Mouse (Mus musculus): Measurements from ENCODE around the gene Wfdc15b. TPM values are rescaled to one million over a fixed set of nuclear protein-coding genes. Genes with fewer than 3 reads are reported as not detected.
"Not testable (repeated sequence)": the region's sequence is repeated elsewhere in the genome, so short reads cannot be mapped to it uniquely, and the experiment has no call there.

Gene Wfdc15b
- total RNA-seq (2021): not detected

DNA sequence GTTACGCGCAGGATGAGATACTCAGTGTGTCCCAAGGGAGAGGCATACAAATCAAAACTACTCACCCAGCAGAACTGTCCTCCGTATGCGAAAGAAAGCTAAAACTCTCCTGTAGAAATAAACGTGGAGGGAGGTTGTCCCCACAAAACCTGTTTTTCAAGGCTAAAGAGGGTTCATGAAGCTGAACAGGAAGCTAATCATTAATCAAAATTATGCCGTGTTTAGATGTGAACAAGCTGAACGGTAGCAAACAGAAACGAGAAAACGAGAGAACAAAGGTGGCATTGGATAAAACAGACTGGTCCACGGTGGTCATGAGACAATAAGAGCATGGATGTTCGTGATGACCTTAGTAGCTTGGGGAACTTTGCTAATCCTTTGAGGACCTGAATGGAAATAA, at the start of gene Wfdc15b:
Wfdc15b (minus strand) TSS at position 139 of the 400 bp plus-strand sequence.
- DNase-seq (ENCODE audit: low spot score): no peak
- intact Hi-C loops (cut with DNase I): no loop called here

- intact Hi-C loops (cut with DNase I); DNase-seq (ENCODE audit: low spot score): not testable (repeated sequence)
Observed at GRCm38 (mm10) chr2:164256540-164256939, 35.1 kb upstream of the Wfdc15b start, which contains the start of gene Svs3b. Gene Svs3b, minus strand, starts transcription at chr2:164256640.

GRCm38 (mm10) chr2:164238366-164238765, 16.9 kb upstream of the Wfdc15b start, which contains the start of gene Svs2:
Gene Svs2, minus strand, starts transcription at chr2:164238466.
- DNase-seq (ENCODE audit: low spot score): no peak
- intact Hi-C loops (cut with DNase I): no loop called here

DNA sequence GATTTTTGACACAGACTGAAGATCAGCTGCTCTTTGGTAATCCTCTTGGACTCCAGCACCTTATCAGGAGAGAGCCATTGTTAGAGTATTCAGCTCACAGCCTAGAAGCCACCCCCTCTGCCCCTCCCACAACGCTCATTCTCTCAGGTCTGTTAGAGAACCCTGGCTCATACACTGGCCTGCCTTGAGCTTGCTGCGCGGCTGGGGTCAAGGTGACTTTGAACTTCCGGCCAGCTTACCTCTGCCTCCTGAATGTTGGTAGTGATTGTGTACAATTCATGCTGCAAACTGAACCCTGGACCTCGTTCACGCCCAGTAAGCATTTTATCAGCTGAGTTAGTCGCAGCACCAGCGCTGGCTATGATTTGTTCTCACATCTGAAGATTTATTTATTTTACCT, 11.2 kb upstream of the Wfdc15b start:
- intact Hi-C loops (cut with DNase I): no loop called here
- DNase-seq (ENCODE audit: low spot score): no peak

GRCm38 (mm10) chr2:164228361-164229070, 7.1 kb upstream of the Wfdc15b start:
- DNase-seq (ENCODE audit: low spot score): no peak
- intact Hi-C loops (cut with DNase I): no loop called here

- no peak for DNase-seq (ENCODE audit: low spot score)
- intact Hi-C loops (cut with DNase I): no loop called here
Observed at GRCm38 (mm10) chr2:164219295-164219694, 2.2 kb downstream of the Wfdc15b start.

DNA sequence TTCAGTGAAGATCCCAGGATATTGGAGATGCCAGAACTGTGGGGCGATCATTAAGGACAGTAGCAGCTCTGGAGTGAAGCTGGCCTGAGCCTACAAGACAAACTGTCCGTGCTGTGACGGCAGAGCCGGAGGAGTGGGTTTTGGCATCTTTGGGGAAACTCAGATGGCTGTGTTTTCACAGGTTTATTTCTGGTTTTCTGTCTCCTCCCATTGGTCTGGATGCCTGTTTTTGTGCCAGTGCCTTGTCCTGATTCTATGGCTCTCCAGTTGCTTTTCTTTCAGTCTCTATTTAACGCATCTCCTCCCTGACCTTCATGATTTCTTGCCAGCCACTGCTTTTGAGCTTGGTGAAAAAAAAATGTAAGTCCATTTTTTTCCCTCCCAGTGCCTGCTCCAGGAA, 8.7 kb downstream of the Wfdc15b start:
- intact Hi-C loops (cut with DNase I): no loop called here
- no peak for DNase-seq (ENCODE audit: low spot score)

DNA sequence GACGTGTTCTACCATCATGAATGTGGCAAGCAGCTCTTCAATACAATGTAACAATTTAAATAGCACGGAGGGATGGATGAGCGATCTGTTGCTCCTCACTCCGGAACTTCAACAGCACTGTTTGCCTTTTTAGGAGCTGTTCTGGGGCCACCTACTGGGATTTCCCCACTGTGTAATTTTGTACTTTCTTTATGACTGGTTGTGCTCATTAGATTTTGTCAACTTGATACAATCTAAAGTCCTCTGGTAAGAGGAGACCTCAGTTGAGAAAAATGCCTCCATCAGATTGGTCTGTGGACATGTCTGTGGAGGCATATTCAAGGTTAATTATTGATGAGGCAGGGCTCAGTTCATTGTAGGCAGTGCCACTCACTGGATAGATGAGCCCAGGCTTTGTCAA, 10.6 kb downstream of the Wfdc15b start:
- intact Hi-C loops (cut with DNase I): no loop called here

DNA sequence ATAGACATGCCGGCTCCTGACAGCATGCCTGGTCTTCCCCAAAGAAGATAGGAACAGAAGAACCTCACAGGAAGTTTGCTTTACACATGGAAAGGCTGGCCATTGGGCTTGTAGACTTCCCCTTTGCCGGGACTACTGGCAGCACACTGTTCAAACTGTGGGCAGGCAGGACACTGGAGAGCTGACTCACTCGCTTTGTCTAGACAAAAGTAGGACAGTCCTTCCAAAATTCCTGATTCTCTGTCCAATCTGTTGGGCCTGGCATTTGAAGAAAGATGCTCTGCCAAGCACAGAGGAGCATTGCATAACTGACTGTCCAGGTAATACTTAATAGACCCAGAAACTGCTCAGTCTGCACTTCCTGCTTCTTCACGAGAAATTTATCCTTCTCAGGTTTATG, 14.8 kb downstream of the Wfdc15b start:
- intact Hi-C loops (cut with DNase I): no loop called here
- no peak for DNase-seq (ENCODE audit: low spot score)

More for the DNA sequence above, 10.6 kb downstream of the Wfdc15b start:
- no peak for DNase-seq (ENCODE audit: low spot score)

DNA sequence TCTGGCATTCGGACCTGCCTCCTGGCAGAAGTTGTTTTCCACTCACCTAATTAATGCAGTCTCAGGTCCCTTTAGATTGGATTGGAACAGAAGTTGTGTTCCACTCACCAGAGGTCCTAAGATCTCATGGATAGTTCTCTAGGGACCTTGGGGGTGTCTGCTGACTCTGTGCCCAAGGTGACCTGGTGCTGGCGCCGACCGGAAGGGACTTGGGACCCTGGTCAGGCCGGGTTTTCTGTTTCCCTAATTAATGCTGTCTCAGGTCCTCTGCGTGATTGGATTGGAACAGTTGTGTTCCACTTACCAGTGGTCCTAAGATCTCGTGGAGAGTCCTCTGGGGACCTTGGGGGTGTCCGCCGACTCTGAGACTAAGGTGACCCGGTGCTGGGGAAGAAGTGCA, 15.4 kb downstream of the Wfdc15b start:
- intact Hi-C loops (cut with DNase I); DNase-seq (ENCODE audit: low spot score): not testable (repeated sequence)

DNA sequence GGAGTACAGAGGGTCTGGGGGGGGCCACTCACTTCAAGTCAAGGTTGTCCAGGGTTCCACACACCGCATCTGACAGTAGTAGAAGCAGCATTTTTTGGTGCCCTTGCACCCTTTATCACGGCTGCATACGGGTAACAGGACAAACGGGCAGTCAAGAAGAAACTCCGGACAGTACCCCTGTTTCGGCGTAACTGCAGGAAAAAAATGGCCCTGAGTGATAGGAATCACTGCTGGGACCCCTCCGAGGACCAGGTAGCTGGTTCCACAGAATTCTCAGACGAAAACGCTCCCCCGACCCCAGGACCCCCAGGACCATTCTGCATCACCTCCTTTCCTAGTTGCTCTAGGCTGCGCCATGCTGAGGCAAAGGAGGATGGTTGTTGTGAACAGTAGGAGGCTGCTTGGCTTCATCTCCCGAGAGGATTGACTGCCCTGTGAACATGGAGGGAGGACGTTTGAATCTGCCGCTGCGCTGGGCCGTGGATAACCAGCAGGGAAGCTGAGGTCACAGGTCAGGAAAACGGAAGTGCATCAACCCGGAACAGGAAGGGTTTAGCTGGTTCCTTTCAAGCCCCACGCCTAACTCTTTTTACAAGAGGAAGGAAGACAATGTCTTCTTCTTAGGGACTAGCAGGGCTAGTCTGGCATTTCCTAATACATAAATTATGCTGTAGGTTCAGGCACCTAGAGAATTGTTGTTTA, 21.7 kb downstream of the Wfdc15b start, which contains the start of gene Wfdc15a:
Wfdc15a (minus strand) TSS at position 505 of the 702 bp plus-strand sequence.
- intact Hi-C loops (cut with DNase I): no loop called here
- no peak for DNase-seq (ENCODE audit: low spot score)

GRCm38 (mm10) chr2:164196700-164196990, 24.8 kb downstream of the Wfdc15b start:
- DNase-seq (ENCODE audit: low spot score): no peak
- intact Hi-C loops (cut with DNase I): no loop called here

DNA sequence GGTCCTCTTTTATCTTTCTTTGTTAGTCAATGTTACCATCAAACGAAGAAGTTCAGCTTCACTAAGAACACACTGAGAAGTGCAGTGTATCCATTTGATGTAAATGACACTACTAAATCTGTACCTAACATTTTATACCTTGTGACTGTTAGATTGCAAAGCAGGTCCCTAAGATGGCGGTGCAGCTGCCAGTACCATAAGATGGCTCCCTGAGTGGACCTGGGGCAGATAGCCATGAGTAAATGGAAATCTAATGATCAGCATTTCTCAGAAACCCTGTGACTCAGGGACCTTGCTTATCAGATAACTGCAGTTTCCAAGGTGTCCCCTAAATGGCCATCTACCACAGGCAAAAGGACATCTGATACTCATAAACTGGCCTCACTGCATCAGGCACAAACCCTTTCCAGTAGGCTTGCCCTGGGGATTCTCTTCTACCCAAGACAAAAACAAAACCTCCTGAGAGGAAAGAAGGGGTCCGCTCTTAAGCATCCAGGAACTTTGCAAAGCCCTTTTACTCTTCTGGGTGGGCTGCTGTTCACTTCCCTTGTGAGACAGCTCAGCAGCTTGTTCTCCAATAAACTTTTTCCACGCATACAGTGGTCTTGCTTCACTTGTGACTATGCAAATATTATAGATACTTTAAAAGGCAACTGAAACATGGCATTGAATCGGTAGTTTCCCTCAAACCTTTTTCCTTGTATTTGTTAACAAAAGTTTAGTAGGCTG, 25.3 kb downstream of the Wfdc15b start:
- DNase-seq (ENCODE audit: low spot score): no peak
- intact Hi-C loops (cut with DNase I): no loop called here

DNA sequence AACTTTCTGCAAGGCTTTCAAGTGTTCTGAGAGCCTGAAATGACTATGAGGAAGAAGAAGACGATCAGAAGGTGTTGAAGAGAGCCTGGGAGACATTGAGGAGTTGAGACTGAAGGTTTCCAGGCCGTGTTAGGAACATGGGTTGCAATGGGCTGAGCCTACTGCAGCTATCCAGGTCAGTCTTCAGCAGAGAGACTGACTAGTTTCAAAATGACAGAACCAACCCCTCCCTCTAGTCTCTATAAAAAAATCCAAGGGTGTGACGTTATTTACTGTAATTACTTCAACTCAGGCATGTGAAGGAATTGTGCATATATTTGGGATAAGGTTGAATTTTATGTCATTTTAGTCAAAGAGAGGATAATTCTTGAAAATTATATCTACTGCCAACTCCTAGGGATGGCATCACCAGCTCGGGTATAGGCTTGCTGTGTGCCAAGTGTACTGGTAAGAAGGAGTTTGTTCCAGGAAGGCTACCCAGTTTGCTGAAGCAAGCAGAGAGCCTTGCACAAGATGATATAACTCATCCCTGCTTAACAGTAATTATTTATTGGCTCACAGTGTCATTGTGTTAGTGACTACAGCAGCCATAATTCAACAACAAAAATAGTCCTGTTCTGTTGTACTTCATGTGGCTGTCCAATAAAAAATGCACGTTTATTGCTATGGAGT, 26.4 kb downstream of the Wfdc15b start:
- DNase-seq (ENCODE audit: low spot score): no peak
- intact Hi-C loops (cut with DNase I): no loop called here

DNA sequence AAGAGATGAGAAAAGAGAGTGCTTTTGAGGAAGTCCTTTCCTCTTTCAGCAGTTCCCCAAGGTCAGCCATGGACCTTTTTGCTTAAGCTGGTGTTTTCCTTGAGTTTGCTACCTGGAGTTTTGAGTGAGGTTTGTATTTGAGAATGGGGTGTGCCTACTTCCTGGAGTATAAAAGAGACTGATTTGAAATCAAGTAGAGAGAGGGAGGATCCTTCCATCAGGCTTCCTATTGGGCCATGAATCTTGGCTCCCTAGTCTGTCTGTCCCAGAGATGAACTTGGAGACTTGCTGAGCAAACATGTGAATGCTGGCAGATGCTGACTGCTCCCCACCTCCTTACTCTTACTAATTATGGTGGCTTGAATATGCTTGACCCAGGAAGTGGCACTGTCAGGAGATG, 29.2 kb downstream of the Wfdc15b start:
- intact Hi-C loops (cut with DNase I): no loop called here
- DNase-seq (ENCODE audit: low spot score): no peak

DNA sequence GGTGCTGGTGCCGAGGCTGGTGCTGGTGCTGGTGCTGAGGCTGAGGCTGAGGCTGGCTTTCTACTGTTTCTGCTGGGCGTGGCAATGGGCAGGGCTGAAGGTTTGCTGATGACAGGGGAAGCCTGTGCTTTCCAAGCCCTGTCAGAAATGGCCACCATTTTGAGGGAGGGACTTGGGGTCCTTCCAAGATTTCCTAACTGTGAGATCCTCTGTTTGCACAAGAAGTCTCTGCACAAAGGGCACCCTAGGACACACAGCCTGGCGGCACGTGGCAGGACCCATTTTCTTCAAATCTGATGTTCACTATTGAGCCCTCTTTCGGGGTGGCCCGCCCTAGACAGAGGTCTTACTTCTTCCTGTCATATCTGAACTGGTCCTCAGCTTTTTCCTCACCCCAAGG, 30.9 kb downstream of the Wfdc15b start, which contains the start of gene Wfdc12:
Wfdc12 (minus strand) TSS at position 33 of the 400 bp plus-strand sequence.
- no peak for DNase-seq (ENCODE audit: low spot score)
- intact Hi-C loops (cut with DNase I): no loop called here

DNA sequence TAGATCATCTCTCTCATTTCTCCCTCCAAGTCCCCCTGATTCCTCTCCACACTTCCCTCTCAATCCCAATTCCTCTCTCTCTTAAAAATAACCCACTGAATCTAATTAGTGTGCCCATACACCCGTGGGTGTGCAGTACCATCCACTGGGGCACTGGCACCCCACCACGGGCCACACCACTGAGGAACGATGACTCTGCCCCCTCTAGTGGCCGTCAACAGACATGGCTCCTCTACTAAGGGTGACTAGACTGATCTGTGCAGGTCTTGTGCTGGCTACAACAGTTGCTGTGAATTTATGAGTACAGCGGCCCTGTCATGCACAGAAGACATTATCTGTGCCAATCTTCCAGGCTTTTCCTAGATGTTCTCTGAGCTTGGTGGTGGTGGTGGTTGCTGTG, 32.7 kb downstream of the Wfdc15b start:
- intact Hi-C loops (cut with DNase I): no loop called here
- no peak for DNase-seq (ENCODE audit: low spot score)

GRCm38 (mm10) chr2:164184145-164184719, 37.2 kb downstream of the Wfdc15b start:
- intact Hi-C loops (cut with DNase I): no loop called here
- DNase-seq (ENCODE audit: low spot score): no peak

DNA sequence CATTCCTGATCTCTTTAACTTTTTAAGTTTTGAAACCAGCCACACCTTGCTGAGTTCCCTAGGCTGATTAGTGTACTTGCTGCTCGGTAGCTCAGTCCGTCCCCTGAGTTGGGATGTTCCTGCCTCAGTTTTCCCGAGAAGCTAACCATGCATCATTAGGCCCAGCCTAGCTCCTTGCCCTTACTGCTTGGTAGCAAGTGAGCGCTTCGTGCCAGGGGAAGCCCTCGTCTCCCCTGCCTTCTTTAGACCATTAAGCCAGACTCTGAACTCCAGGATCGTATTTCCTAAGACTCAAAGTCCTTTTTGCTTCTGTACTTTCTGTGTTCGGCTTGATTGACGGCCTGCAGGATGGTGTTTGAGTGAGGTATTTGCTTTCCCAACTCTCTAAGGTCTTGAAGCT, 38.1 kb downstream of the Wfdc15b start:
- intact Hi-C loops (cut with DNase I): no loop called here
- no peak for DNase-seq (ENCODE audit: low spot score)

- intact Hi-C loops (cut with DNase I): no loop called here
- DNase-seq (ENCODE audit: low spot score): no peak
Observed at GRCm38 (mm10) chr2:164182692-164183255, 38.7 kb downstream of the Wfdc15b start, which contains the start of gene Wfdc5. Gene Wfdc5, minus strand, starts transcription at chr2:164182742.

All from heart, postnatal 25 days (tissue).